Mouse (Mus musculus) hindbrain, embryonic 11.5 days (tissue): ENCODE data around the gene Slc25a13. TPM values are rescaled to one million over a fixed set of nuclear protein-coding genes. Genes with fewer than 3 reads are reported as not detected.
"Not testable (repeated sequence)": the region's sequence is repeated elsewhere in the genome, so short reads cannot be mapped to it uniquely, and the experiment has no call there.

ENCODE experiments used
- ATAC-seq: fragments of 200-750 bp; cut with Nextera tagmentation; 2 replicates; pipeline ENCODE4 v1.8.0; 2017; ENCODE audit warnings: mild to moderate bottlenecking, moderate TSS enrichment, moderate library complexity; ENCODE audit not compliant: low FRiP score
- DNase-seq: peaks from one replicate; pipeline ENCODE4 v3.0.0-alpha.2; 2015; ENCODE audit warnings: low spot score
- H3K27ac ChIP-seq: fragments of 300-500 bp; sonication (generic); 2 replicates; pipeline ENCODE4 v1.5.1; 2014; ENCODE audit warnings: mild to moderate bottlenecking, low read depth, low read length
- H3K27me3 ChIP-seq: fragments of 300-500 bp; sonication (generic); 2 replicates; pipeline ENCODE4 v1.6.1; 2014; ENCODE audit warnings: mild to moderate bottlenecking, low read length, moderate library complexity, mixed read lengths; ENCODE audit not compliant: control insufficient read depth, insufficient read depth
- H3K36me3 ChIP-seq: fragments of 300-500 bp; sonication (generic); 2 replicates; pipeline ENCODE4 v1.6.1; 2014; ENCODE audit warnings: mild to moderate bottlenecking, low read length, moderate library complexity, mixed read lengths; ENCODE audit not compliant: control insufficient read depth, insufficient read depth
- H3K4me1 ChIP-seq: fragments of 300-500 bp; sonication (generic); replicated peaks from 2 replicates; pipeline ENCODE4 v1.6.1; 2014; ENCODE audit warnings: low read length, mixed read lengths; ENCODE audit not compliant: control insufficient read depth, insufficient read depth
- H3K4me2 ChIP-seq: fragments of 300-500 bp; sonication (generic); replicated peaks from 2 replicates; pipeline ENCODE4 v1.6.1; 2014; ENCODE audit warnings: mild to moderate bottlenecking, low read depth, low read length
- H3K4me3 ChIP-seq: fragments of 300-500 bp; sonication (generic); 2 replicates; pipeline ENCODE4 v1.5.1; 2014; ENCODE audit warnings: low read depth, low read length
- H3K9ac ChIP-seq: fragments of 300-500 bp; sonication (generic); 2 replicates; pipeline ENCODE4 v1.6.1; 2014; ENCODE audit warnings: low read depth, low read length
- H3K9me3 ChIP-seq: fragments of 300-500 bp; sonication (generic); 2 replicates; pipeline ENCODE4 v1.6.1; 2016; ENCODE audit warnings: low read length; ENCODE audit not compliant: control insufficient read depth
- WGBS: fragments of 180-500 bp; shearing (Covaris S2); extraction: QIAGEN DNeasy Blood & Tissue Kit; methylation state at CpG from one replicate; pipeline ENCODE4 v1.1.7; 2014; 5-methylcytosine and 5-hydroxymethylcytosine counted together
- polyA plus RNA-seq: library from polyadenylated mRNA; unstranded; fragments of >200 nt; fragmentation: Nextera tagmentation; extraction: Ambion mirVana; gene quantifications from 2 replicates; pipeline ENCODE4 v1.2.1, GENCODE M21; 2014

The Slc25a13 gene
- polyA plus RNA-seq, 1 experiment from 2014 or later = 31.0 TPM

- Histone ChIP-seq H3K9me3 (no peaks in the 10 kb centered on the region), H3K9ac (no peak overlapping the region), H3K27me3 (no peaks in the 10 kb centered on the region), H3K4me3 (no peak overlapping the region), H3K27ac (no peak overlapping the region), H3K36me3 (no peaks in the 10 kb centered on the region), H3K4me1 (no peaks in the 10 kb centered on the region), H3K4me2 (no peak overlapping the region)
- DNase-seq = no peak
- ATAC-seq = no peak
- WGBS = 94% methylated on average over 7 of the region's 7 CpGs
These were observed 31.8 kb downstream of the Slc25a13 start for GRCm38 (mm10) chr6:6184921-6185734.

- Histone ChIP-seq H3K27ac (no peak overlapping the region), H3K27me3 (no peaks in the 10 kb centered on the region), H3K4me1 (no peaks in the 10 kb centered on the region), H3K9ac (no peak overlapping the region), H3K4me2 (no peak overlapping the region), H3K36me3 (no peaks in the 10 kb centered on the region), H3K4me3 (no peak overlapping the region), H3K9me3 (no peaks in the 10 kb centered on the region)
- DNase-seq (no peak), ATAC-seq (no peak)
- WGBS = 67% methylated on average over 8 of the region's 8 CpGs
These were observed 33.4 kb downstream of the Slc25a13 start for GRCm38 (mm10) chr6:6183601-6184000.

DNA sequence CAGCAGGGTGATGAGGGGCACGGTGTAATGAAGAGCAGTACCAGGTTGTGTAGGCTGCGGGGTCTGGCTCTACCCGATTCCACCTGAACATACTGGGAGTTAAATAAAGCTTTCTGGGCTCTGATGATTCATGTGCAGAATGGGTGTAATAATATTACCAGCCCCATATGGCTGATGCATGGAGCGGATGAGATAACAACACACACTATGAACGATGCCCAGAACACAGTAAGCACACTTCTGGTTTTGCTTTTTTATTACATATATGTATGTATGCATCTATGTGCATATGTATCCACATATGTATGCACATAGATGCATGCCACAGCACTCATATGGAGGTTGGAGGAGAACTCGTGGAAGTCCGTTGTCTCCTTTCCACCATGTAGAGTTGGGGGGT lies 34.8 kb downstream of the Slc25a13 start:
- no peaks in the 10 kb centered on the region for H3K36me3 ChIP-seq
- H3K4me2 ChIP-seq = no peak overlapping the region
- no peak for ATAC-seq
- no peak overlapping the region for H3K9ac ChIP-seq
- no peak overlapping the region for H3K4me3 ChIP-seq
- H3K9me3 ChIP-seq = no peaks in the 10 kb centered on the region
- no peaks in the 10 kb centered on the region for H3K27me3 ChIP-seq
- 98% methylated on average over 7 of the region's 7 CpGs for WGBS
- no peak for DNase-seq
- no peak overlapping the region for H3K27ac ChIP-seq
- H3K4me1 ChIP-seq = no peaks in the 10 kb centered on the region

GRCm38 (mm10) chr6:6178341-6178740 lies 38.6 kb downstream of the Slc25a13 start:
- H3K4me2 ChIP-seq, H3K36me3 ChIP-seq, ATAC-seq, H3K4me1 ChIP-seq, H3K27ac ChIP-seq, H3K4me3 ChIP-seq, H3K9me3 ChIP-seq, H3K27me3 ChIP-seq, H3K9ac ChIP-seq, DNase-seq: not testable (repeated sequence)
- 92% methylated on average over 15 of the region's 15 CpGs for WGBS

GRCm38 (mm10) chr6:6175350-6175971 lies 41.5 kb downstream of the Slc25a13 start:
- Histone ChIP-seq H3K9me3 (no peaks in the 10 kb centered on the region), H3K4me2 (no peak overlapping the region), H3K4me3 (no peak overlapping the region), H3K36me3 (no peaks in the 10 kb centered on the region), H3K27ac (no peak overlapping the region), H3K27me3 (no peaks in the 10 kb centered on the region), H3K9ac (no peak overlapping the region), H3K4me1 (peaks cover 5% of the 10 kb centered on the region; the same call in 1 of the 2 replicates)
- no peak for DNase-seq
- 0 out of 2 replicates have a peak, but pooled peaks have one; percentile 41 for ATAC-seq
- 55% methylated on average over 5 of the region's 5 CpGs for WGBS

- H3K4me2 ChIP-seq = no peak overlapping the region
- H3K9ac ChIP-seq = no peak overlapping the region
- H3K9me3 ChIP-seq = no peaks in the 10 kb centered on the region
- peaks cover 5% of the 10 kb centered on the region for H3K4me1 ChIP-seq
- H3K27me3 ChIP-seq = no peaks in the 10 kb centered on the region
- H3K27ac ChIP-seq = no peak overlapping the region
- ATAC-seq = 0 out of 2 replicates have a peak, but pooled peaks have one; percentile 31
- DNase-seq = peak; percentile 20
- H3K4me3 ChIP-seq = no peak overlapping the region
- no peaks in the 10 kb centered on the region for H3K36me3 ChIP-seq
- WGBS = 22% methylated on average over 9 of the region's 9 CpGs
These were observed 42.9 kb downstream of the Slc25a13 start for GRCm38 (mm10) chr6:6173935-6174561.

- H3K27ac ChIP-seq = no peak overlapping the region
- no peak overlapping the region for H3K4me2 ChIP-seq
- no peak overlapping the region for H3K4me3 ChIP-seq
- no peaks in the 10 kb centered on the region for H3K36me3 ChIP-seq
- H3K9me3 ChIP-seq = no peaks in the 10 kb centered on the region
- DNase-seq (peak; percentile 16), ATAC-seq (no peak)
- H3K27me3 ChIP-seq = no peaks in the 10 kb centered on the region
- H3K4me1 ChIP-seq = peaks cover 10% of the 10 kb centered on the region
- WGBS = 30% methylated on average over 15 of the region's 15 CpGs
- no peak overlapping the region for H3K9ac ChIP-seq
These were observed 43.6 kb downstream of the Slc25a13 start for GRCm38 (mm10) chr6:6173166-6173934.

DNA sequence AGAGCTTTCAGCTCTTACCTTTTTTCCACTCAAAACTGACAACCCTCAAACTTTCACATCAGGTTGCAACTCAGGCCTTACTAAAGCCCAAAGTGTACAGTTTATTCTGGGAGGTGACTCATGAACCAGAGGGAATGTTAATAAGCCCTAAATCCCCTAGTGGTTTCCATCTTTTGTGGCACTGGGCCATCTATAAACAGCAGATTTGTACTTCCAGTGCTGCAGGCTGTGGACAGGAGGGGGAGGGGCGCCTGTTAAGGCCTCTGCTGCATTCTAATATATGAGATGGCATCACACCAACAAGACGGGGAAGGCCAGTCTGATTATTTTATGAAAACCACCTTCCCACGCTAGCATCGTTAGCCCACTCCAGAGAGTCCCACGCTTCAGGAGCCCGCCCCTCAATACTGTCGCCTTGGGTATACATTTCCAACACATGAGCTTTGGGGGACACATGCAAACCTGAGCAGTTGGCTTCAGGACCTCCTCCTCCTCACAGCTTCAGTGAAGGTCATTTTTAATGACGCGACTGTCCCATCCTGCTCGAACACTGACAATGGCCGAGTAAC lies 48.3 kb downstream of the Slc25a13 start:
- 80% methylated on average over 11 of the region's 11 CpGs for WGBS
- H3K9me3 ChIP-seq = no peaks in the 10 kb centered on the region
- H3K27me3 ChIP-seq = no peaks in the 10 kb centered on the region
- H3K9ac ChIP-seq = no peak overlapping the region
- no peaks in the 10 kb centered on the region for H3K36me3 ChIP-seq
- H3K27ac ChIP-seq = no peak overlapping the region
- peak; percentile 67 for ATAC-seq
- no peak overlapping the region for H3K4me2 ChIP-seq
- no peak overlapping the region for H3K4me3 ChIP-seq
- peak; percentile 40 for DNase-seq
- peaks cover 10% of the 10 kb centered on the region for H3K4me1 ChIP-seq
